Mouse (Mus musculus) ES-E14 (cell line): ENCODE data around the gene Btbd11. TPM values are rescaled to one million over a fixed set of nuclear protein-coding genes. Genes with fewer than 3 reads are reported as not detected.

Experiments used
- DNase-seq: peaks from one replicate; pipeline ENCODE4 v3.0.0-alpha.2; 2013; ENCODE audit warnings: low read depth, low spot score
- H3K27ac ChIP-seq: 2 replicates; pipeline ENCODE4 v1.5.1; 2012; ENCODE audit warnings: low read depth, mild to moderate bottlenecking, low read length, moderate library complexity, mixed read lengths; ENCODE audit not compliant: poor library complexity, insufficient read depth, severe bottlenecking
- H3K36me3 ChIP-seq: 2 replicates; pipeline ENCODE4 v1.6.1; 2012; ENCODE audit warnings: mild to moderate bottlenecking, low read length, moderate library complexity, mixed read lengths; ENCODE audit not compliant: control insufficient read depth, poor library complexity, insufficient read depth, severe bottlenecking
- H3K4me1 ChIP-seq, 2 experiments: fragments of 150-350 bp in 1 of 2; sonication (generic) in 1 of 2; 2 replicates each; pipeline ENCODE4 v1.6.1; 2012; ENCODE audit warnings: low read length in 2 of 2, mild to moderate bottlenecking in 1 of 2, mixed read lengths in 1 of 2; ENCODE audit not compliant: control insufficient read depth in 2 of 2, insufficient read depth in 2 of 2, poor library complexity in 1 of 2
- H3K4me3 ChIP-seq, 2 experiments: fragments of 150-350 bp in 1 of 2; sonication (generic) in 1 of 2; 2 replicates each; pipeline ENCODE4 v1.5.1; 2012; ENCODE audit warnings: low read length in 2 of 2, low read depth in 1 of 2, mild to moderate bottlenecking in 1 of 2, mixed read lengths in 1 of 2; ENCODE audit not compliant: insufficient read depth in 1 of 2, poor library complexity in 1 of 2, severe bottlenecking in 1 of 2
- H3K9ac ChIP-seq: 2 replicates; pipeline ENCODE4 v1.6.1; 2012; ENCODE audit warnings: low read depth, mild to moderate bottlenecking, low read length, mixed read lengths; ENCODE audit not compliant: poor library complexity, insufficient read depth, severe bottlenecking
- H3K9me3 ChIP-seq: fragments of 150-350 bp; sonication (generic); 2 replicates; pipeline ENCODE4 v1.6.1; 2012; ENCODE audit warnings: low read depth, mild to moderate bottlenecking, low read length; ENCODE audit not compliant: control insufficient read depth, insufficient read depth
- CHD2 ChIP-seq: IDR thresholded peaks from 2 replicates; pipeline ENCODE4 v1.6.1; 2014; ENCODE audit warnings: mild to moderate bottlenecking, low read depth, low read length, inconsistent platforms
- HCFC1 ChIP-seq: IDR thresholded peaks from 2 replicates; pipeline ENCODE4 v1.6.1; 2012; ENCODE audit warnings: low read length, inconsistent platforms, borderline replicate concordance; ENCODE audit not compliant: insufficient read depth
- MAFK ChIP-seq: IDR thresholded peaks from 2 replicates; pipeline ENCODE4 v1.6.1; 2014; ENCODE audit warnings: mild to moderate bottlenecking, low read depth, low read length, inconsistent platforms; ENCODE audit not compliant: insufficient read depth
- ZC3H11A ChIP-seq: IDR thresholded peaks from 2 replicates; pipeline ENCODE4 v1.6.1; 2012; ENCODE audit warnings: low read depth, mild to moderate bottlenecking, inconsistent platforms, low read length, borderline replicate concordance
- ZNF384 ChIP-seq: IDR thresholded peaks from 2 replicates; pipeline ENCODE4 v1.6.1; 2012; ENCODE audit warnings: low read depth, low read length, inconsistent platforms
- in situ Hi-C, 2 experiments: fragments of 600-800 bp; cut with MboI; formaldehyde crosslinking; loops; one replicate each; pipeline ENCODE4 v1.15.1; 2025; ENCODE audit warnings: low sequenced_read_pairs in 2 of 2, inconsistent platforms in 1 of 2; ENCODE audit not compliant: unreplicated experiment in 2 of 2
- total RNA-seq: library from RNA; depleted of rRNA; stranded (reverse); fragments of 300-350 nt; gene quantifications from 2 replicates; pipeline ENCODE4 v1.2.3, GENCODE M21; 2012

Gene Btbd11
- total RNA-seq, 1 experiment = 9.9 TPM

- H3K9me3 ChIP-seq = no peaks in the 10 kb centered on the region
- H3K4me1 ChIP-seq = peaks cover 1 to 2% of the 10 kb centered on the region in 2 experiments; a peak in 1 of 4 replicates
- no peak overlapping the region for H3K27ac ChIP-seq
- H3K9ac ChIP-seq = no peak overlapping the region
- DNase-seq = no peak
- no peak overlapping the region for H3K4me3 ChIP-seq
- H3K36me3 ChIP-seq = no peaks in the 10 kb centered on the region
- in situ Hi-C loops = loop anchor here in 1 of 2 experiments (25.0 kb wide), 1 partner anchor 426 kb away; no protein-coding TSS in a partner anchor
- no peak for TF ChIP-seq HCFC1
- no peak for TF ChIP-seq ZC3H11A
Measured at GRCm38 (mm10) chr10:85638141-85638540, 251.5 kb downstream of the Btbd11 start.

DNA sequence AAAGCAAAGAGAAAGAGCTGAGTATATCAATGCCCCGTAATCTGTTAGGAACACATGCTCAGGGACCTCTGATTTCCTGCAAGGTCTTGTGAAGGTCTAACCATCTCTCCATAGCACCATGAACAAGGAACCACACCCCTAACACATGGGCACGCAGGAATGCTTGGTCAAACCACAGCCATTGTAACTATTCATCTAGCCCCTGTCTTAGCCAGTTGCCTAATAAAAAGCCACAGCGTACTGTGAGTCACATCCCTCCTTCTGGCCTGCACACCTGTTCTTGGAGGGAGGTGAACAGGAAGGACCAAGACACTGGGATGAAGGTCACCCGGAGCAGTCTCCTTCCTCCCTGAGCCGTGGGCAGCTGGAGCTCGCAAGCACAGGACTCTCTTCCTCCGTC is 253.0 kb downstream of the Btbd11 start:
- in situ Hi-C loops = loop anchor here in 1 of 2 experiments (25.0 kb wide), 1 partner anchor 427 kb away; no protein-coding TSS in a partner anchor
- H3K9ac ChIP-seq = no peak overlapping the region
- H3K36me3 ChIP-seq = no peaks in the 10 kb centered on the region
- H3K27ac ChIP-seq = no peak overlapping the region
- TF ChIP-seq CHD2 (no peak), ZNF384 (no peak)
- H3K9me3 ChIP-seq = no peaks in the 10 kb centered on the region
- H3K4me1 ChIP-seq = peaks cover 4 to 8% of the 10 kb centered on the region in 2 experiments; a peak in 2 of 4 replicates
- no peak for DNase-seq
- H3K4me3 ChIP-seq = no peak overlapping the region

DNA sequence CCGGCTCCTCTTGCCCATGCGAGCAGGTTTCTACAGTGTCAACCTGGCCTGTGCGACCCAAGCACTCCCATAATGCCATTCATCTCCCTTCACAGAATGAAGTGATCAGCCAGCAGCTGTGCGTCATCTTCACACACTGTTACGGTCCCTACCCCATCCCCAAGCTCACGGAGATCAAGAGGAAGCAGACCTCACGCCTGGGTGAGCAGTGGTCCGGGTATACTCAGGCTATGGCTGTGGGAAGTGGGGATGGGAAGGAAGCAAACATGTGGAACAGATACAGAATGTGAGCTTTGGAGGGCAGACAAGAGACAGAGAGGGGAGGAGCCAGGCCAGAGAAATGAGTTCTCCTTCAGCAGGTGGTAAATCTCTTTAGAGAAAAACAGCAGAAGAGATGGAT is 253.8 kb downstream of the Btbd11 start:
- H3K27ac ChIP-seq = no peak overlapping the region
- H3K9me3 ChIP-seq = no peaks in the 10 kb centered on the region
- peaks cover 10% of the 10 kb centered on the region in 2 experiments; a peak in 3 of 4 replicates for H3K4me1 ChIP-seq
- no peak for DNase-seq
- H3K4me3 ChIP-seq = no peak overlapping the region
- TF ChIP-seq MAFK (no peak), ZNF384 (no peak), CHD2 (no peak), HCFC1 (no peak), ZC3H11A (no peak)
- H3K9ac ChIP-seq = no peak overlapping the region
- in situ Hi-C loops = loop anchor here in 1 of 2 experiments (25.0 kb wide), 1 partner anchor 428 kb away; no protein-coding TSS in a partner anchor
- H3K36me3 ChIP-seq = no peaks in the 10 kb centered on the region

DNA sequence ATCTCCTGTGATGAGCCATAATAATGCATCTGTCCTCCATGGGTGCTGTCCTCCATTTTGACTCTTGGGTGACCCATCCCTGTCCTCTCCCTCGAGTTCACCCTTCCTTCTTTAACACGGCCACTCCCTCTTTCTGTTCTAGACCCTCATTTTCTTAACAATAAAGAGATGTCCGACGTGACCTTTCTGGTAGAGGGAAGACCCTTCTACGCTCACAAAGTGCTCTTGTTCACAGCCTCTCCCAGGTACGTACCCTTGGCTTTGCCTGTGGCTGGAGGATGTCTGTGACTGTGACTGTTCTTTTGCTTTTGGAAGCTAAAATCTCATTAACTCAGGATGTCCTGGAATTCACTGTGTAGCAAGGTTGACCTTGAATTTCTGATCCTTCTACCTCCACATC is 258.7 kb downstream of the Btbd11 start:
- no peak for DNase-seq
- Histone ChIP-seq H3K4me3 (no peak overlapping the region), H3K9me3 (no peaks in the 10 kb centered on the region), H3K27ac (no peak overlapping the region), H3K4me1 (peaks cover 18 to 22% of the 10 kb centered on the region in 2 experiments), H3K36me3 (no peaks in the 10 kb centered on the region), H3K9ac (no peak overlapping the region)
- in situ Hi-C loops = loop anchor here in 1 of 2 experiments (25.0 kb wide), 1 partner anchor 433 kb away; no protein-coding TSS in a partner anchor
- no peak for TF ChIP-seq HCFC1
- TF ChIP-seq CHD2 = no peak
- no peak for TF ChIP-seq ZNF384
- TF ChIP-seq ZC3H11A = no peak
- TF ChIP-seq MAFK = no peak

DNA sequence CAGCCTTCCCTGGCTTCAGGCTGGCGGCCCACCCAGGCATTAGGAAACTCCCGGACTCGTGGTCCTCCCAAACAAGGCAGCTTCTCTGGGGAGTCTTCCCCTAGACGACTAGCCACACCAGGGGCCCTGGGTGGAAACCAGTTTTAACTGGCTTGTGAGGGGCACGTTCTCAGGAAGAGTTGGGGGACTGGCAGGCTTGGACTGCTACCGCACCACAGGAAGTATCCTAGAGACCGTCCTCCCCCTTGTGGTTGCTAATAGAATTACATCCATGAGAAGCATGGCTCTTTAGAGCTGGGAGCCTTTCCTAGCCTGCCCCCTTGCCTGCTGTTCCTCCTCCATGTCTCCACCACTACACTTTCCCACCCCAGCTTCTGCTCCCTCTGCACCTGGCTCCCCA is 265.1 kb downstream of the Btbd11 start:
- Histone ChIP-seq H3K27ac (no peak overlapping the region), H3K9ac (no peak overlapping the region), H3K4me1 (peaks cover 2 to 14% of the 10 kb centered on the region in 2 experiments; a peak in 1 of 4 replicates), H3K36me3 (no peaks in the 10 kb centered on the region), H3K9me3 (no peaks in the 10 kb centered on the region), H3K4me3 (no peak overlapping the region)
- in situ Hi-C loops = no loop called here
- TF ChIP-seq CHD2 = no peak
- peak; percentile 65; the same call in 1 of the 2 replicates for TF ChIP-seq ZC3H11A
- TF ChIP-seq ZNF384 = no peak
- DNase-seq = peak; percentile 74
